Mouse (Mus musculus): Measurements from ENCODE around the gene Phf12. TPM values are rescaled to one million over a fixed set of nuclear protein-coding genes. Genes with fewer than 3 reads are reported as not detected.
A peak's percentile ranks its signal among the peaks of the same experiment; 100 is the strongest.

The Phf12 gene
- polyA plus RNA-seq, 1 experiment from 2014 or later = 18.4 TPM

MicroRNAs encoded within 50 kb of the gene (microRNA counts, 519-probe panel; counts per million panel counts)
- microRNA mmu-miR-144 (3,494 counts per million, percentile 82 among the panel's probes with 10 or more counts), microRNA mmu-miR-451 (3,108 counts per million, percentile 75 among the panel's probes with 10 or more counts)

Small RNAs within 50 kb of the gene (microRNA-seq; reads per million reads assigned to microRNA genes)
- gene Mir144 (ENCODE audit: borderline number of aligned reads) = 51.6 reads per million, percentile 47 among the genes with 10 or more reads in this experiment
- not detected for gene Mir451a (ENCODE audit: borderline number of aligned reads)
- gene Mir451b (ENCODE audit: borderline number of aligned reads) = not detected

Other genes starting within 250 kb of the Phf12 start
- 56.3 and 58.9 TPM in 2 replicates for gene Myo18a, start 219.5 kb upstream of the Phf12 start, polyA plus RNA-seq (2015; fragmentation: Nextera tagmentation; extraction: Ambion mirVana)
- gene Gm10277, start 195.0 kb upstream of the Phf12 start, polyA plus RNA-seq (2015; fragmentation: Nextera tagmentation; extraction: Ambion mirVana) = 1.3 and 1.4 TPM in 2 replicates
- gene Pipox, start 88.7 kb upstream of the Phf12 start, polyA plus RNA-seq (2015; fragmentation: Nextera tagmentation; extraction: Ambion mirVana) = 0.45 and 1.0 TPM in 2 replicates
- 0.60 and 1.3 TPM in 2 replicates for gene Sez6, start 52.0 kb upstream of the Phf12 start, polyA plus RNA-seq (2015; fragmentation: Nextera tagmentation; extraction: Ambion mirVana)
- 18.5 and 19.7 TPM in 2 replicates for gene Dhrs13, start 49.5 kb downstream of the Phf12 start, polyA plus RNA-seq (2015; fragmentation: Nextera tagmentation; extraction: Ambion mirVana)
- 65.5 and 65.7 TPM in 2 replicates for gene Flot2, start 55.2 kb downstream of the Phf12 start, polyA plus RNA-seq (2015; fragmentation: Nextera tagmentation; extraction: Ambion mirVana)
- 33.3 and 33.6 TPM in 2 replicates for gene Eral1, start 97.6 kb downstream of the Phf12 start, polyA plus RNA-seq (2015; fragmentation: Nextera tagmentation; extraction: Ambion mirVana)
- gene Fam222b, start 111.9 kb downstream of the Phf12 start, polyA plus RNA-seq (2015; fragmentation: Nextera tagmentation; extraction: Ambion mirVana) = 14.4 and 17.3 TPM in 2 replicates
- gene Traf4, start 182.8 kb downstream of the Phf12 start, polyA plus RNA-seq (2015; fragmentation: Nextera tagmentation; extraction: Ambion mirVana) = 83.1 and 89.3 TPM in 2 replicates
- gene Nek8, start 193.9 kb downstream of the Phf12 start, polyA plus RNA-seq (2015; fragmentation: Nextera tagmentation; extraction: Ambion mirVana) = 17.3 and 18.4 TPM in 2 replicates
- 30.3 and 32.8 TPM in 2 replicates for gene Tlcd1, start 194.0 kb downstream of the Phf12 start, polyA plus RNA-seq (2015; fragmentation: Nextera tagmentation; extraction: Ambion mirVana)
- 1,371 and 1,410 TPM in 2 replicates for gene Rpl23a, start 200.8 kb downstream of the Phf12 start, polyA plus RNA-seq (2015; fragmentation: Nextera tagmentation; extraction: Ambion mirVana)
- gene Rab34, start 205.7 kb downstream of the Phf12 start, polyA plus RNA-seq (2015; fragmentation: Nextera tagmentation; extraction: Ambion mirVana) = 164 and 171 TPM in 2 replicates
- 3.1 and 4.7 TPM in 2 replicates for gene Proca1, start 210.6 kb downstream of the Phf12 start, polyA plus RNA-seq (2015; fragmentation: Nextera tagmentation; extraction: Ambion mirVana)

All from embryonic facial prominence, embryonic 15.5 days (tissue).